Mouse (Mus musculus): ENCODE measurements around the gene Gm26741. TPM values are rescaled to one million over a fixed set of nuclear protein-coding genes. Genes with fewer than 3 reads are reported as not detected.

The Gm26741 gene
- total RNA-seq, 2 experiments from 2014 or later = not detected

- no peak for DNase-seq (ENCODE audit: low spot score in 2 of 2)
Measured at GRCm38 (mm10) chr10:52388922-52389430, 30.4 kb downstream of the Gm26741 start, which contains the start of gene Nepn. Nepn (plus strand) TSS chr10:52388972.

- no peak for DNase-seq (ENCODE audit: low spot score in 2 of 2)
Measured at GRCm38 (mm10) chr10:52389438-52389837, 30.9 kb downstream of the Gm26741 start.

- DNase-seq (ENCODE audit: low spot score in 2 of 2) = no peak
Measured at GRCm38 (mm10) chr10:52391208-52391607, 32.6 kb downstream of the Gm26741 start.

- DNase-seq (ENCODE audit: low spot score in 2 of 2) = no peak
Measured at GRCm38 (mm10) chr10:52396647-52397046, 38.1 kb downstream of the Gm26741 start.

- DNase-seq (ENCODE audit: low spot score in 2 of 2) = no peak
Measured at GRCm38 (mm10) chr10:52398715-52399114, 40.1 kb downstream of the Gm26741 start.

- DNase-seq (ENCODE audit: low spot score in 2 of 2) = no peak
Measured at GRCm38 (mm10) chr10:52399722-52400121, 41.2 kb downstream of the Gm26741 start.

- no peak for DNase-seq (ENCODE audit: low spot score in 2 of 2)
Measured at GRCm38 (mm10) chr10:52405160-52405559, 46.6 kb downstream of the Gm26741 start.

GRCm38 (mm10) chr10:52407526-52407925 is 49.0 kb downstream of the Gm26741 start:
- no peak for DNase-seq (ENCODE audit: low spot score in 2 of 2)

Other genes starting within 250 kb of the Gm26741 start
- under 1 TPM; 0.08 to 0.53 TPM for gene Ros1, start 163.5 kb upstream of the Gm26741 start, total RNA-seq (2021)
- 10 to 100 TPM in 1 of 2 experiments, 1 to 10 TPM in 1; 8.8 to 10.6 TPM for gene Dcbld1, start 125.1 kb upstream of the Gm26741 start, total RNA-seq (2021)
- gene Gopc, start 23.4 kb downstream of the Gm26741 start, total RNA-seq (2021) = 10 to 100 TPM; 26.9 to 29.4 TPM
- gene Nepn, start 30.2 kb downstream of the Gm26741 start, total RNA-seq (2021) = under 1 TPM; 0.28 to 0.42 TPM
- 10 to 100 TPM; 49.7 to 56.4 TPM for gene Nus1, start 58.8 kb downstream of the Gm26741 start, total RNA-seq (2021)

All from adrenal gland, postnatal 4 days (tissue).